Mouse (Mus musculus) lung, adult 2 months (tissue): ENCODE measurements around the gene Nup37.

ENCODE experiments used
- CTCF ChIP-seq: fragments of 200-500 bp; IDR thresholded peaks from 2 replicates; pipeline ENCODE4 v1.5.1; 2011; ENCODE audit warnings: mild to moderate bottlenecking, low read length, control low read depth; ENCODE audit not compliant: insufficient read depth
- POLR2A ChIP-seq: fragments of 200-500 bp; IDR thresholded peaks from 2 replicates; pipeline ENCODE4 v1.6.1; 2011; ENCODE audit warnings: low read depth, mild to moderate bottlenecking, control low read depth, low read length, borderline replicate concordance; ENCODE audit errors: extremely low read depth

GRCm38 (mm10) chr10:88135630-88136029 lies 11.2 kb upstream of the Nup37 start:
- TF ChIP-seq CTCF (no peak), POLR2A (no peak)
